Mouse (Mus musculus): ENCODE measurements at regions not wholly inside any gene's neighbourhood (a gene's known extent, or its start where the extent isn't known, plus 50 kb on each side); places are given as distances from the start of the nearest gene placed in this dataset.

DNA sequence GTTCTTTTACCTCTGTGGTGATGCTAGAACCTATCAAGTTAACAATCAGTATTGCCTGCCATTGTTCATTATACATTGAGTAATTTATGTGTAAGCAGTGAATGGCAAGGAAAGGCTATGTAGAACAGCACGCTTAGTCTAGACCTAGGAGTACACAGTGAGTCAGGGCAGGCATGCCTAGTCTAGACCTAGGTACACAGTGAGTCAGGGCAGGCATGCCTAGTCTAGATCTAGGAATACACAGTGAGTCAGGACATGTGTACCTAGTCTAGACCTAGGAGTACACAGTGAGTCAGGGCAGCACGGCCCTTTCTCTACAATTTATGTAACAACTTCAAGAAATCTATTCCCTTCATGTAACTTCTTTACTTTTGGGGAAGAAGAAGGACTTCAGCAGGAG lies 347.2 kb downstream of the Tmem232 start:
- no peak overlapping the region for H3K4me3 ChIP-seq (replicated peaks; ENCODE audit: low read length)
- no peaks in the 10 kb centered on the region for H3K36me3 ChIP-seq (ENCODE audit: insufficient read depth, low read length)
- TF ChIP-seq NANOG (IDR thresholded peaks at IDR 0.05; ENCODE audit: borderline replicate concordance, low read length), result no peak
- no peak for TF ChIP-seq POU5F1 (IDR thresholded peaks at IDR 0.05; ENCODE audit: borderline replicate concordance, low read length)
- no peak for TF ChIP-seq CTCF (conservative IDR thresholded peaks at IDR 0.05; ENCODE audit: low read length)
- H3K9me3 ChIP-seq (ENCODE audit: low read length), result no peaks in the 10 kb centered on the region
- no peaks in the 10 kb centered on the region for H3K4me1 ChIP-seq (replicated peaks; ENCODE audit: low read depth, low read length)
- H3K27me3 ChIP-seq (ENCODE audit: insufficient read depth, low read length), result no peaks in the 10 kb centered on the region

GRCm38 (mm10) chr17:65192432-65193059 lies 348.0 kb downstream of the Tmem232 start:
- Histone ChIP-seq H3K27me3 (ENCODE audit: insufficient read depth, low read length) (no peaks in the 10 kb centered on the region), H3K9me3 (ENCODE audit: low read length) (no peaks in the 10 kb centered on the region), H3K36me3 (ENCODE audit: insufficient read depth, low read length) (no peaks in the 10 kb centered on the region), H3K4me3 (replicated peaks; ENCODE audit: low read length) (no peak overlapping the region), H3K4me1 (replicated peaks; ENCODE audit: low read depth, low read length) (no peaks in the 10 kb centered on the region)
- no peak for TF ChIP-seq CTCF (conservative IDR thresholded peaks at IDR 0.05; ENCODE audit: low read length)
- no peak for TF ChIP-seq POU5F1 (IDR thresholded peaks at IDR 0.05; ENCODE audit: borderline replicate concordance, low read length)
- TF ChIP-seq NANOG (IDR thresholded peaks at IDR 0.05; ENCODE audit: borderline replicate concordance, low read length), result no peak

- H3K9me3 ChIP-seq (ENCODE audit: low read length), result no peaks in the 10 kb centered on the region
- no peak overlapping the region for H3K4me3 ChIP-seq (replicated peaks; ENCODE audit: low read length)
- no peaks in the 10 kb centered on the region for H3K4me1 ChIP-seq (replicated peaks; ENCODE audit: low read depth, low read length)
- H3K27me3 ChIP-seq (ENCODE audit: insufficient read depth, low read length), result no peaks in the 10 kb centered on the region
- no peaks in the 10 kb centered on the region for H3K36me3 ChIP-seq (ENCODE audit: insufficient read depth, low read length)
- TF ChIP-seq CTCF (conservative IDR thresholded peaks at IDR 0.05; ENCODE audit: low read length) (no peak), POU5F1 (IDR thresholded peaks at IDR 0.05; ENCODE audit: borderline replicate concordance, low read length) (no peak), NANOG (IDR thresholded peaks at IDR 0.05; ENCODE audit: borderline replicate concordance, low read length) (no peak)
Measured at GRCm38 (mm10) chr17:65190839-65191591, 349.6 kb downstream of the Tmem232 start.

DNA sequence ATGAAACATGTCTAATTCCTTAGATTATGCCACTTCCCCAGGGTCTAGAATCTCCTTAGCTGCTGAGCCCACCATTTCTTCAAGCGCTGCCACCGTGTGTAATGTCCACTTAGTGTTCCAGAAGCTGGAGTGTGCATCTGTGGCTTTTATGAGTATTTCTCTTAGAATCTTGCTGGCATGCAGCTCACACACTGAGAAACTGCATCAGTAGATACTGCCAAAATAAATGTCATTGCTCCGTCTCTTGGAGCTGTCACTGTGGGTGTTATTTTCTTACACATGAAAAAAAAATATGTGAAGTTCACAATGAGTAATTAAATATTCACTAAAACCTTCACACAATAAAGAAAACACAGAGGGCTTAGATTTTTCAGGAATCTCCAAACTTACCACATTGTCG lies 345.3 kb upstream of the 4930583I09Rik start:
- TF ChIP-seq CTCF (conservative IDR thresholded peaks at IDR 0.05; ENCODE audit: low read length) (no peak), POU5F1 (IDR thresholded peaks at IDR 0.05; ENCODE audit: borderline replicate concordance, low read length) (no peak), NANOG (IDR thresholded peaks at IDR 0.05; ENCODE audit: borderline replicate concordance, low read length) (no peak)
- Histone ChIP-seq H3K4me3 (replicated peaks; ENCODE audit: low read length) (no peak overlapping the region), H3K9me3 (ENCODE audit: low read length) (no peaks in the 10 kb centered on the region), H3K4me1 (replicated peaks; ENCODE audit: low read depth, low read length) (no peaks in the 10 kb centered on the region), H3K36me3 (ENCODE audit: insufficient read depth, low read length) (no peaks in the 10 kb centered on the region), H3K27me3 (ENCODE audit: insufficient read depth, low read length) (no peaks in the 10 kb centered on the region)

GRCm38 (mm10) chr17:65175770-65176169 lies 339.9 kb upstream of the 4930583I09Rik start:
- Histone ChIP-seq H3K4me1 (replicated peaks; ENCODE audit: low read depth, low read length) (no peaks in the 10 kb centered on the region), H3K27me3 (ENCODE audit: insufficient read depth, low read length) (no peaks in the 10 kb centered on the region), H3K9me3 (ENCODE audit: low read length) (no peaks in the 10 kb centered on the region), H3K4me3 (replicated peaks; ENCODE audit: low read length) (no peak overlapping the region), H3K36me3 (ENCODE audit: insufficient read depth, low read length) (no peaks in the 10 kb centered on the region)
- TF ChIP-seq POU5F1 (IDR thresholded peaks at IDR 0.05; ENCODE audit: borderline replicate concordance, low read length) (no peak), CTCF (conservative IDR thresholded peaks at IDR 0.05; ENCODE audit: low read length) (no peak), NANOG (IDR thresholded peaks at IDR 0.05; ENCODE audit: borderline replicate concordance, low read length) (no peak)

GRCm38 (mm10) chr17:65174114-65174513 lies 338.2 kb upstream of the 4930583I09Rik start:
- Histone ChIP-seq H3K36me3 (ENCODE audit: insufficient read depth, low read length) (no peaks in the 10 kb centered on the region), H3K4me3 (replicated peaks; ENCODE audit: low read length) (no peak overlapping the region), H3K27me3 (ENCODE audit: insufficient read depth, low read length) (no peaks in the 10 kb centered on the region), H3K4me1 (replicated peaks; ENCODE audit: low read depth, low read length) (no peaks in the 10 kb centered on the region), H3K9me3 (ENCODE audit: low read length) (no peaks in the 10 kb centered on the region)
- TF ChIP-seq POU5F1 (IDR thresholded peaks at IDR 0.05; ENCODE audit: borderline replicate concordance, low read length) (no peak), CTCF (conservative IDR thresholded peaks at IDR 0.05; ENCODE audit: low read length) (no peak)

- Histone ChIP-seq H3K9me3 (ENCODE audit: low read length) (peaks cover 7% of the 10 kb centered on the region), H3K36me3 (ENCODE audit: insufficient read depth, low read length) (no peaks in the 10 kb centered on the region), H3K4me3 (replicated peaks; ENCODE audit: low read length) (no peak overlapping the region), H3K27me3 (ENCODE audit: insufficient read depth, low read length) (no peaks in the 10 kb centered on the region), H3K4me1 (replicated peaks; ENCODE audit: low read depth, low read length) (no peaks in the 10 kb centered on the region)
- no peak for TF ChIP-seq NANOG (IDR thresholded peaks at IDR 0.05; ENCODE audit: borderline replicate concordance, low read length)
- TF ChIP-seq CTCF (conservative IDR thresholded peaks at IDR 0.05; ENCODE audit: low read length), result no peak
- TF ChIP-seq POU5F1 (IDR thresholded peaks at IDR 0.05; ENCODE audit: borderline replicate concordance, low read length), result no peak
Measured at GRCm38 (mm10) chr17:65173236-65173635, 337.4 kb upstream of the 4930583I09Rik start.

GRCm38 (mm10) chr17:65170691-65171090 lies 334.8 kb upstream of the 4930583I09Rik start:
- Histone ChIP-seq H3K36me3 (ENCODE audit: insufficient read depth, low read length) (no peaks in the 10 kb centered on the region), H3K27me3 (ENCODE audit: insufficient read depth, low read length) (no peaks in the 10 kb centered on the region), H3K4me3 (replicated peaks; ENCODE audit: low read length) (no peak overlapping the region), H3K4me1 (replicated peaks; ENCODE audit: low read depth, low read length) (no peaks in the 10 kb centered on the region), H3K9me3 (ENCODE audit: low read length) (peaks cover 23% of the 10 kb centered on the region)
- TF ChIP-seq CTCF (conservative IDR thresholded peaks at IDR 0.05; ENCODE audit: low read length), result no peak
- no peak for TF ChIP-seq POU5F1 (IDR thresholded peaks at IDR 0.05; ENCODE audit: borderline replicate concordance, low read length)
- no peak for TF ChIP-seq NANOG (IDR thresholded peaks at IDR 0.05; ENCODE audit: borderline replicate concordance, low read length)
